Mouse (Mus musculus) embryonic fibroblast, embryonic 13.5 days (primary cell): Measurements from ENCODE around the gene Uqcc1.

ENCODE experiments used
- CTCF ChIP-seq: IDR thresholded peaks from 2 replicates; pipeline ENCODE4 v1.5.1; 2011; ENCODE audit warnings: mild to moderate bottlenecking, control low read depth, low read length, moderate library complexity, borderline replicate concordance; ENCODE audit not compliant: insufficient read depth
- POLR2A ChIP-seq: IDR thresholded peaks from 2 replicates; pipeline ENCODE4 v1.6.1; 2011; ENCODE audit warnings: low read depth, mild to moderate bottlenecking, control low read depth, low read length, moderate library complexity

GRCm38 (mm10) chr2:155804053-155804452, 126.1 kb downstream of the Uqcc1 start:
- no peak for TF ChIP-seq CTCF
- no peak for TF ChIP-seq POLR2A
